Mouse (Mus musculus) CH12.LX (cell line): ENCODE results near the gene Psmd9. TPM values are rescaled to one million over a fixed set of nuclear protein-coding genes. Genes with fewer than 3 reads are reported as not detected.

Source experiments
- DNase-seq: peaks from one replicate; pipeline ENCODE4 v3.0.0-alpha.2; 2013; ENCODE audit errors: extremely low read depth
- H3K27ac ChIP-seq: 2 replicates; pipeline ENCODE4 v1.5.1; 2012; ENCODE audit warnings: low read depth, mild to moderate bottlenecking, control low read depth, moderate library complexity; ENCODE audit not compliant: insufficient read depth
- H3K27me3 ChIP-seq: replicated peaks from 2 replicates; pipeline ENCODE3; 2012; ENCODE audit warnings: inconsistent platforms
- H3K36me3 ChIP-seq, 2 experiments: replicated peaks in 1 of 2; 2 replicates each; pipeline versions ENCODE3 to v1.6.1; 2012; ENCODE audit warnings: inconsistent platforms in 1 of 2, low read length in 1 of 2, mild to moderate bottlenecking in 1 of 2, mixed read lengths in 1 of 2, moderate library complexity in 1 of 2; ENCODE audit not compliant: control insufficient read depth in 1 of 2, insufficient read depth in 1 of 2
- H3K4me1 ChIP-seq, 2 experiments: 2 replicates each; pipeline ENCODE4 v1.6.1; 2012; ENCODE audit warnings: inconsistent platforms in 1 of 2, moderate library complexity in 1 of 2; ENCODE audit not compliant: insufficient read depth in 2 of 2, control insufficient read depth in 1 of 2
- H3K4me2 ChIP-seq: 2 replicates; pipeline ENCODE4 v1.6.1; 2012; ENCODE audit warnings: low read depth, mild to moderate bottlenecking, control low read depth; ENCODE audit not compliant: poor library complexity, insufficient read depth, severe bottlenecking
- H3K4me3 ChIP-seq, 3 experiments: fragments of 150-350 bp in 1 of 3; sonication (generic) in 1 of 3; replicated peaks in 1 of 3; 2 replicates each; pipeline versions ENCODE3 to v1.5.1; 2011 to 2012; ENCODE audit warnings: low read depth in 2 of 3, low read length in 2 of 3, mild to moderate bottlenecking in 2 of 3, moderate library complexity in 2 of 3, control low read depth in 1 of 3, improper control_type of control experiment in 1 of 3, inconsistent platforms in 1 of 3, mixed read lengths in 1 of 3; ENCODE audit not compliant: poor library complexity in 1 of 3
- H3K79me2 ChIP-seq: replicated peaks from 2 replicates; pipeline ENCODE4 v1.6.1; 2012; ENCODE audit warnings: mild to moderate bottlenecking, moderate library complexity; ENCODE audit not compliant: control insufficient read depth, poor library complexity, insufficient read depth, severe bottlenecking; ENCODE audit errors: extremely low read depth
- H3K9ac ChIP-seq: 2 replicates; pipeline ENCODE4 v1.6.1; 2012; ENCODE audit warnings: low read depth, mild to moderate bottlenecking, control low read depth, moderate library complexity; ENCODE audit not compliant: insufficient read depth
- H3K9me3 ChIP-seq: replicated peaks from 2 replicates; pipeline ENCODE3; 2012; ENCODE audit warnings: low read length, inconsistent platforms, mixed read lengths
- CHD2 ChIP-seq: IDR thresholded peaks from 2 replicates; pipeline ENCODE4 v1.6.1; 2011; ENCODE audit warnings: low read length, improper control_type of control experiment
- E2F4 ChIP-seq: IDR thresholded peaks from 2 replicates; pipeline ENCODE4 v1.6.1; 2011; ENCODE audit warnings: low read depth, low read length, improper control_type of control experiment; ENCODE audit not compliant: insufficient replicate concordance
- ELF1 ChIP-seq: IDR thresholded peaks from 2 replicates; pipeline ENCODE4 v1.6.1; 2014; ENCODE audit warnings: low read depth, mild to moderate bottlenecking, inconsistent platforms, low read length, improper control_type of control experiment
- ETS1 ChIP-seq: conservative IDR thresholded peaks from 2 replicates; pipeline ENCODE4 v1.6.1; 2012; ENCODE audit warnings: low read depth, mild to moderate bottlenecking, inconsistent platforms, low read length, improper control_type of control experiment, moderate library complexity
- JUN ChIP-seq: IDR thresholded peaks from 2 replicates; pipeline ENCODE4 v1.6.1; 2011; ENCODE audit warnings: low read depth, mild to moderate bottlenecking, low read length, improper control_type of control experiment, moderate library complexity; ENCODE audit not compliant: insufficient read depth
- JUND ChIP-seq: conservative IDR thresholded peaks from 2 replicates; pipeline ENCODE4 v1.6.1; 2011; ENCODE audit warnings: low read depth, low read length, improper control_type of control experiment
- KAT2A ChIP-seq: IDR thresholded peaks from 2 replicates; pipeline ENCODE4 v1.6.1; 2012; ENCODE audit warnings: low read length, improper control_type of control experiment, inconsistent platforms; ENCODE audit not compliant: insufficient replicate concordance
- MAFK ChIP-seq: IDR thresholded peaks from 2 replicates; pipeline ENCODE4 v1.6.1; 2011; ENCODE audit warnings: low read length, improper control_type of control experiment; ENCODE audit not compliant: insufficient replicate concordance
- MAX ChIP-seq: IDR thresholded peaks from 2 replicates; pipeline ENCODE4 v1.6.1; 2011; ENCODE audit warnings: low read length, improper control_type of control experiment
- MAZ ChIP-seq: IDR thresholded peaks from 2 replicates; pipeline ENCODE4 v1.6.1; 2012; ENCODE audit warnings: low read depth, mild to moderate bottlenecking, inconsistent platforms, low read length, improper control_type of control experiment, moderate library complexity
- MEF2A ChIP-seq: IDR thresholded peaks from 2 replicates; pipeline ENCODE4 v1.6.1; 2014; ENCODE audit warnings: low read depth, mild to moderate bottlenecking, inconsistent platforms, low read length, improper control_type of control experiment, borderline replicate concordance
- MXI1 ChIP-seq: IDR thresholded peaks from 2 replicates; pipeline ENCODE4 v1.6.1; 2011; ENCODE audit warnings: mild to moderate bottlenecking, low read depth, low read length, improper control_type of control experiment
- NELFE ChIP-seq: IDR thresholded peaks from 2 replicates; pipeline ENCODE4 v1.6.1; 2011; ENCODE audit warnings: low read depth, low read length, improper control_type of control experiment
- RAD21 ChIP-seq: IDR thresholded peaks from 2 replicates; pipeline ENCODE4 v1.6.1; 2011; ENCODE audit warnings: low read depth, mild to moderate bottlenecking, low read length, improper control_type of control experiment, moderate library complexity
- RCOR1 ChIP-seq: conservative IDR thresholded peaks from 2 replicates; pipeline ENCODE4 v1.6.1; 2012; ENCODE audit warnings: low read depth, mild to moderate bottlenecking, inconsistent platforms, low read length, improper control_type of control experiment
- SIN3A ChIP-seq: IDR thresholded peaks from 2 replicates; pipeline ENCODE4 v1.6.1; 2012; ENCODE audit warnings: low read length, improper control_type of control experiment, inconsistent platforms
- TBP ChIP-seq: conservative IDR thresholded peaks from 2 replicates; pipeline ENCODE4 v1.6.1; 2011; ENCODE audit warnings: low read depth, low read length, improper control_type of control experiment
- USF1 ChIP-seq: IDR thresholded peaks from 2 replicates; pipeline ENCODE4 v1.6.1; 2014; ENCODE audit warnings: low read depth, mild to moderate bottlenecking, inconsistent platforms, low read length, improper control_type of control experiment
- USF2 ChIP-seq: conservative IDR thresholded peaks from 2 replicates; pipeline ENCODE4 v1.6.1; 2011; ENCODE audit warnings: low read depth, low read length, improper control_type of control experiment
- ZC3H11A ChIP-seq: IDR thresholded peaks from 2 replicates; pipeline ENCODE4 v1.6.1; 2012; ENCODE audit warnings: low read depth, mild to moderate bottlenecking, inconsistent platforms, low read length, improper control_type of control experiment
- ZKSCAN1 ChIP-seq: IDR thresholded peaks from 2 replicates; pipeline ENCODE4 v1.6.1; 2012; ENCODE audit warnings: low read depth, inconsistent platforms, low read length, improper control_type of control experiment, borderline replicate concordance
- ZMIZ1 ChIP-seq: IDR thresholded peaks from 2 replicates; pipeline ENCODE4 v1.6.1; 2012; ENCODE audit warnings: low read depth, mild to moderate bottlenecking, inconsistent platforms, low read length, improper control_type of control experiment
- dilution Hi-C: fragments of 300-500 bp; cut with MboI; formaldehyde crosslinking; loops from 2 replicates; pipeline ENCODE4 v1.14.3; 2020; ENCODE audit warnings: low sequenced_read_pairs; ENCODE audit not compliant: extremely low pct_unique_long_range_greater_than_20kb, extremely low pct_ligation_motif_present
- in situ Hi-C: fragments of 300-500 bp; cut with MboI; formaldehyde crosslinking; loops from 3 replicates; pipeline ENCODE4 v1.14.3; 2019; ENCODE audit warnings: low sequenced_read_pairs, low pct_ligation_motif_present, low pct_unique_long_range_greater_than_20kb, mixed read lengths
- polyA plus RNA-seq: library from polyadenylated mRNA; unstranded; fragments of >175 nt; gene quantifications from 2 replicates; pipeline ENCODE4 v1.2.1, GENCODE M21; 2012; ENCODE audit warnings: low read depth; ENCODE audit not compliant: insufficient read length
- total RNA-seq, 2 experiments: library from RNA; depleted of rRNA; stranded (reverse); fragments of 300-350 nt in 1 of 2; fragments of >200 nt in 1 of 2; gene quantifications; 2 replicates each; pipeline ENCODE4 v1.2.3; 2012 to 2014

Gene Psmd9
- total and polyA plus RNA-seq, 3 experiments = 30.8 to 38.0 (median 35.5) TPM

DNA sequence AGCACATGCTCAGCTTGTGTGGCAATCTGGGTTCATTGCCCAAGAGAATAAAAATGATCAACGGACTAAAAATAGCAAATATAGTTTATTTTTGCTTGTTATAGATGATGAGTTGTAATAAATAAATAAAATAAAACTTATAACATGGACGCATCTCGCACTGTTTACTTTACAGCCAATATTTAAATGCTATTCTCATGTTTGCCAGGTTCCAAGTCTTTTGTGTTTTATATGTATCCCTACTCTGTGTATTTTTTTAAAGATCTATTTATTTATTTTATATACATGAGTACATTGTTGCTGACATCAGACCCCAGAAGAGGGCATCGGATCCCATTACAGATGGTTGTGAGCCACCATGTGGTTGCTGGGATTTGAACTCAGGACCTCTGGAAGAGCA lies 108.5 kb downstream of the Psmd9 start:
- TF ChIP-seq CHD2 (no peak), KAT2A (no peak), ETS1 (no peak), ZC3H11A (no peak), E2F4 (no peak), TBP (no peak), RAD21 (no peak), JUND (no peak), MAZ (no peak), MEF2A (no peak)
- TF ChIP-seq, all 38 proteins: peak for 0
- H3K9ac ChIP-seq = no peak overlapping the region
- no peak overlapping the region for H3K27ac ChIP-seq
- H3K4me3 ChIP-seq = no peak overlapping the region
- no peak for DNase-seq
- no peaks in the 10 kb centered on the region for H3K9me3 ChIP-seq
- in situ Hi-C loops = no loop called here
- H3K4me2 ChIP-seq = no peak overlapping the region
- dilution Hi-C loops = no loop called here
- no peaks in the 10 kb centered on the region for H3K27me3 ChIP-seq
- H3K4me1 ChIP-seq = 0 out of 4 replicates have a peak, but pooled peaks cover 0 to 3% of the 10 kb centered on the region in 2 experiments
- no peaks in the 10 kb centered on the region for H3K79me2 ChIP-seq
- no peaks in the 10 kb centered on the region for H3K36me3 ChIP-seq

DNA sequence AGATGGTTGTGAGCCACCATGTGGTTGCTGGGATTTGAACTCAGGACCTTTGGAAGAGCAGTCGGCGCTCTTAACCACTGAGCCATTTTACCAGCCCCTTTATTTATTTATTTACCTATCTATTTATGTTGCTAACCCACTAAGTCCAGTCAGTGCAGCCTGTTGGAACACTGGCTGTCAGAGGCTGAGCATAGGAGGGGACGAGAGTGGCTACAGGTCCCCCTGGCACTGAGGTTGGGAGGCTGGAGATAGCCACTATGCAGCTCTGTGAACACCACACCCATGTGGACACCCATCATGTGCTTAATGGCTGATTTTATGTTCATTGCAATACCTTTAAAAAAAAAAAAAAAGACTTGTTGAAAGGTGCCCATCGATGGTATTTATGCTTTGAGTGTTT lies 110.0 kb downstream of the Psmd9 start:
- no peaks in the 10 kb centered on the region for H3K9me3 ChIP-seq
- peak overlapping the region; percentile 87 for H3K4me2 ChIP-seq
- in situ Hi-C loops (no loop called here), dilution Hi-C loops (no loop called here)
- H3K36me3 ChIP-seq = no peaks in the 10 kb centered on the region
- DNase-seq = no peak
- TF ChIP-seq ZKSCAN1 (no peak), ZMIZ1 (no peak), SIN3A (no peak), USF2 (no peak), CHD2 (no peak), MAZ (no peak), RAD21 (no peak), MAX (no peak), NELFE (no peak), JUN (no peak), MXI1 (no peak), TBP (no peak), RCOR1 (no peak), MAFK (no peak), ELF1 (no peak), USF1 (no peak)
- H3K9ac ChIP-seq = no peak overlapping the region
- 0 out of 4 replicates have a peak, but pooled peaks cover 0 to 3% of the 10 kb centered on the region in 2 experiments for H3K4me1 ChIP-seq
- no peaks in the 10 kb centered on the region for H3K27me3 ChIP-seq
- H3K27ac ChIP-seq = no peak overlapping the region
- H3K79me2 ChIP-seq = no peaks in the 10 kb centered on the region
- H3K4me3 ChIP-seq = no peak overlapping the region
